Mouse (Mus musculus) spleen, adult 2 months (tissue): ENCODE results near the gene Cybrd1.

ENCODE experiments used
- CTCF ChIP-seq: fragments of 200-500 bp; IDR thresholded peaks from 2 replicates; pipeline ENCODE4 v1.5.1; 2011; ENCODE audit warnings: mild to moderate bottlenecking, inconsistent platforms; ENCODE audit not compliant: insufficient read depth, insufficient read length, insufficient replicate concordance; ENCODE audit errors: extremely low read depth
- POLR2A ChIP-seq: fragments of 200-500 bp; IDR thresholded peaks from 2 replicates; pipeline ENCODE4 v1.6.1; 2011; ENCODE audit warnings: low read depth, low read length, inconsistent platforms

DNA sequence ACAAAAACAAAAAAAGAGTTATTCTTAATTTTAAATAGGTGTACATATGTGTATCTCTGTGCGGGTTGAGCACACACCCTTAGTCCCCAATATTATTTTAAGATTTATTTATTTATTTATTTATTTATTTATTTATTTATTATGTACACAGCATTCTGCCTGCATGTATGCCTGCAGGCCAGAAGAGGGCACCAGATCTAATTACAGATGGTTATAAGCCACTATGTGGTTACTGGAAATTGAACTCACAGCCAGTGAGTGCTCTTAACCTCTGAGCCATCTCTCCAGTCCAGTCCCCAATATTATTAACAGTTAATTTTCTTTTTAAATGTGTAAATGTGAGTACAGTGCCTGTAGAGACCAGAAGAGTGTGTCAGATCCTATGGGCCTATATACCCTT, 60.0 kb downstream of the Cybrd1 start:
- TF ChIP-seq POLR2A, result no peak
- TF ChIP-seq CTCF, result no peak
